Mouse (Mus musculus) heart, postnatal 0 days (tissue): ENCODE results near the gene Rex2. TPM values are rescaled to one million over a fixed set of nuclear protein-coding genes. Genes with fewer than 3 reads are reported as not detected.
"Not testable (repeated sequence)": the region's sequence is repeated elsewhere in the genome, so short reads cannot be mapped to it uniquely, and the experiment has no call there.

ENCODE experiments used
- ATAC-seq: fragments of 200-750 bp; cut with Nextera tagmentation; 2 replicates; pipeline ENCODE4 v1.8.0; 2017; ENCODE audit warnings: low read depth, moderate number of reproducible peaks, moderate library complexity; ENCODE audit not compliant: insufficient read depth
- DNase-seq: peaks from one replicate; pipeline ENCODE4 v3.0.0-alpha.2; 2016; ENCODE audit warnings: low spot score
- H3K27ac ChIP-seq: fragments of 300-500 bp; sonication (generic); 2 replicates; pipeline ENCODE4 v1.5.1; 2014; ENCODE audit warnings: low read depth, mild to moderate bottlenecking
- H3K27me3 ChIP-seq: fragments of 300-500 bp; sonication (generic); 2 replicates; pipeline ENCODE4 v1.6.1; 2014; ENCODE audit warnings: low read length, mixed read lengths; ENCODE audit not compliant: control insufficient read depth, insufficient read depth
- H3K36me3 ChIP-seq: fragments of 300-500 bp; sonication (generic); replicated peaks from 2 replicates; pipeline ENCODE4 v1.6.1; 2014; ENCODE audit warnings: low read length, mixed read lengths; ENCODE audit not compliant: control insufficient read depth, insufficient read depth
- H3K4me1 ChIP-seq: fragments of 300-500 bp; sonication (generic); 2 replicates; pipeline ENCODE4 v1.6.1; 2014; ENCODE audit warnings: antibody characterized with exemption; ENCODE audit not compliant: control insufficient read depth, insufficient read depth
- H3K4me2 ChIP-seq: fragments of 300-500 bp; sonication (generic); 2 replicates; pipeline ENCODE4 v1.6.1; 2014; ENCODE audit warnings: low read depth, mild to moderate bottlenecking, low read length, moderate library complexity
- H3K4me3 ChIP-seq: fragments of 300-500 bp; sonication (generic); 2 replicates; pipeline ENCODE4 v1.5.1; 2014; ENCODE audit warnings: low read depth, low read length
- H3K9ac ChIP-seq: fragments of 300-500 bp; sonication (generic); replicated peaks from 2 replicates; pipeline ENCODE4 v1.6.1; 2014; ENCODE audit warnings: low read depth, low read length, mixed read lengths
- H3K9me3 ChIP-seq: fragments of 300-500 bp; sonication (generic); replicated peaks from 2 replicates; pipeline ENCODE4 v1.6.1; 2016; ENCODE audit warnings: low read length; ENCODE audit not compliant: control insufficient read depth
- CTCF ChIP-seq: IDR thresholded peaks from 2 replicates; pipeline ENCODE4 v1.5.1; 2016; ENCODE audit warnings: antibody characterized with exemption, control low read depth, low read depth
- WGBS: fragments of 180-500 bp; shearing (Covaris S2); extraction: QIAGEN DNeasy Blood & Tissue Kit; methylation state at CpG from one replicate; pipeline ENCODE4 v1.1.7; 2014; 5-methylcytosine and 5-hydroxymethylcytosine counted together
- polyA plus RNA-seq: library from polyadenylated mRNA; unstranded; fragments of >200 nt; fragmentation: Nextera tagmentation; extraction: Ambion mirVana; gene quantifications from 2 replicates; pipeline ENCODE4 v1.2.1, GENCODE M21; 2015
- total RNA-seq: library from RNA; depleted of rRNA; stranded (reverse); fragments of >200 nt; gene quantifications from 2 replicates; pipeline ENCODE4 v1.2.3, GENCODE M21; 2014; ENCODE audit warnings: low replicate concordance; rRNA removed

Rex2 gene
- total and polyA plus RNA-seq, 2 experiments from 2014 or later, result not detected

- H3K36me3 ChIP-seq, H3K27ac ChIP-seq, DNase-seq, H3K27me3 ChIP-seq, H3K9ac ChIP-seq, H3K9me3 ChIP-seq, H3K4me1 ChIP-seq: not testable (repeated sequence)
- ATAC-seq, result peak; percentile 44; the same call in 1 of the 2 replicates
- WGBS, result 3% methylated on average over 49 of the region's 109 CpGs
- peak overlapping the region; percentile 49 for H3K4me3 ChIP-seq
- H3K4me2 ChIP-seq, result peak overlapping the region; percentile 70
Measured at GRCm38 (mm10) chr4:147101666-147102626, 80.3 kb downstream of the Rex2 start.

GRCm38 (mm10) chr4:147103814-147104213, 82.2 kb downstream of the Rex2 start:
- not testable (repeated sequence) for H3K9ac ChIP-seq, ATAC-seq, H3K4me3 ChIP-seq, H3K27ac ChIP-seq, H3K4me2 ChIP-seq, H3K9me3 ChIP-seq, H3K36me3 ChIP-seq, H3K27me3 ChIP-seq, H3K4me1 ChIP-seq, DNase-seq
- 51% methylated on average over 4 of the region's 4 CpGs for WGBS
- peak; percentile 5; the same call in 1 of the 2 replicates for TF ChIP-seq CTCF

Other genes starting within 250 kb of the Rex2 start
- gene Gm21411, start 112.3 kb upstream of the Rex2 start, total RNA-seq, result not detected in 2 replicates
- not detected in 2 replicates for gene Gm21411, start 112.3 kb upstream of the Rex2 start, polyA plus RNA-seq
- gene Zfp989, start 49.9 kb upstream of the Rex2 start, total RNA-seq, result not detected in 2 replicates
- gene Zfp989, start 49.9 kb upstream of the Rex2 start, polyA plus RNA-seq, result not detected in 2 replicates
- 1.8 and 2.5 TPM in 2 replicates for gene Zfp991, start 110.2 kb downstream of the Rex2 start, total RNA-seq
- gene Zfp991, start 110.2 kb downstream of the Rex2 start, polyA plus RNA-seq, result 4.9 and 5.7 TPM in 2 replicates